Mouse (Mus musculus) neural tube, embryonic 12.5 days (tissue): ENCODE measurements around the gene Fscn3. TPM values are rescaled to one million over a fixed set of nuclear protein-coding genes. Genes with fewer than 3 reads are reported as not detected.

Experiments
- ATAC-seq: fragments of 200-750 bp; cut with Nextera tagmentation; 2 replicates; pipeline ENCODE4 v1.8.0; 2017; ENCODE audit warnings: low read depth, mild to moderate bottlenecking, moderate TSS enrichment, moderate library complexity; ENCODE audit not compliant: low FRiP score
- H3K27ac ChIP-seq: fragments of 300-500 bp; sonication (generic); 2 replicates; pipeline ENCODE4 v1.5.1; 2016
- H3K27me3 ChIP-seq: fragments of 300-500 bp; sonication (generic); replicated peaks from 2 replicates; pipeline ENCODE4 v1.6.1; 2016; ENCODE audit warnings: mild to moderate bottlenecking
- H3K36me3 ChIP-seq: fragments of 300-500 bp; sonication (generic); 2 replicates; pipeline ENCODE4 v1.6.1; 2016; ENCODE audit warnings: mild to moderate bottlenecking
- H3K4me1 ChIP-seq: fragments of 300-500 bp; sonication (generic); 2 replicates; pipeline ENCODE4 v1.6.1; 2016
- H3K4me2 ChIP-seq: fragments of 300-500 bp; sonication (generic); replicated peaks from 2 replicates; pipeline ENCODE4 v1.6.1; 2016; ENCODE audit warnings: mild to moderate bottlenecking
- H3K4me3 ChIP-seq: fragments of 300-500 bp; sonication (generic); 2 replicates; pipeline ENCODE4 v1.5.1; 2016
- H3K9ac ChIP-seq: fragments of 300-500 bp; sonication (generic); 2 replicates; pipeline ENCODE4 v1.6.1; 2016; ENCODE audit warnings: mild to moderate bottlenecking
- H3K9me3 ChIP-seq: fragments of 300-500 bp; sonication (generic); 2 replicates; pipeline ENCODE4 v1.6.1; 2016; ENCODE audit warnings: mild to moderate bottlenecking
- WGBS: fragments of 180-500 bp; shearing (Covaris S2); methylation state at CpG from one replicate; pipeline ENCODE4 v1.1.7; 2016; 5-methylcytosine and 5-hydroxymethylcytosine counted together
- polyA plus RNA-seq: library from polyadenylated mRNA; unstranded; fragments of >200 nt; fragmentation: Nextera tagmentation; extraction: Ambion mirVana; gene quantifications from 2 replicates; pipeline ENCODE4 v1.2.1, GENCODE M21; 2016

Fscn3 gene
- polyA plus RNA-seq: not detected in 2 replicates

- no peak for ATAC-seq
- Histone ChIP-seq H3K4me1 (peaks cover 15% of the 10 kb centered on the region), H3K36me3 (peaks cover 21% of the 10 kb centered on the region), H3K9me3 (no peaks in the 10 kb centered on the region), H3K9ac (no peak within 1 kb of the TSS), H3K27ac (no peak within 1 kb of the TSS), H3K27me3 (no peaks in the 10 kb centered on the region), H3K4me3 (no peak within 1 kb of the TSS), H3K4me2 (no peak within 1 kb of the TSS)
- 74% methylated on average over 3 of the region's 3 CpGs for WGBS
Observed at GRCm38 (mm10) chr6:28427096-28427839, at the start of gene Fscn3. TSS of gene Fscn3 (plus strand) at chr6:28427789.

- no peak for ATAC-seq
- H3K9ac ChIP-seq: no peak overlapping the region
- H3K4me1 ChIP-seq: no peaks in the 10 kb centered on the region
- no peak overlapping the region for H3K4me3 ChIP-seq
- no peaks in the 10 kb centered on the region for H3K9me3 ChIP-seq
- no peaks in the 10 kb centered on the region for H3K27me3 ChIP-seq
- H3K4me2 ChIP-seq: no peak overlapping the region
- H3K36me3 ChIP-seq: no peaks in the 10 kb centered on the region
- no peak overlapping the region for H3K27ac ChIP-seq
- WGBS: 67% methylated on average over 4 of the region's 4 CpGs
Observed at GRCm38 (mm10) chr6:28381983-28382382, 45.6 kb upstream of the Fscn3 start.

GRCm38 (mm10) chr6:28385169-28385568 is 42.4 kb upstream of the Fscn3 start:
- WGBS: 91% methylated on average over 3 of the region's 3 CpGs
- no peaks in the 10 kb centered on the region for H3K9me3 ChIP-seq
- H3K4me1 ChIP-seq: no peaks in the 10 kb centered on the region
- no peak overlapping the region for H3K9ac ChIP-seq
- no peak for ATAC-seq
- H3K36me3 ChIP-seq: no peaks in the 10 kb centered on the region
- H3K4me2 ChIP-seq: no peak overlapping the region
- no peaks in the 10 kb centered on the region for H3K27me3 ChIP-seq
- H3K27ac ChIP-seq: no peak overlapping the region
- H3K4me3 ChIP-seq: no peak overlapping the region

GRCm38 (mm10) chr6:28389038-28389437 is 38.6 kb upstream of the Fscn3 start:
- no peak for ATAC-seq
- H3K4me3 ChIP-seq: no peak overlapping the region
- no peak overlapping the region for H3K9ac ChIP-seq
- no peaks in the 10 kb centered on the region for H3K9me3 ChIP-seq
- H3K27me3 ChIP-seq: no peaks in the 10 kb centered on the region
- H3K4me2 ChIP-seq: no peak overlapping the region
- no peak overlapping the region for H3K27ac ChIP-seq
- no peaks in the 10 kb centered on the region for H3K4me1 ChIP-seq
- H3K36me3 ChIP-seq: no peaks in the 10 kb centered on the region
- 90% methylated on average over 3 of the region's 3 CpGs for WGBS

GRCm38 (mm10) chr6:28396051-28396852 is 31.3 kb upstream of the Fscn3 start:
- WGBS: 20% methylated on average over 15 of the region's 15 CpGs
- Histone ChIP-seq H3K27ac (no peak overlapping the region), H3K36me3 (no peaks in the 10 kb centered on the region), H3K4me2 (peak overlapping the region; percentile 64), H3K4me3 (peak overlapping the region; percentile 44), H3K27me3 (peaks cover 2% of the 10 kb centered on the region; the same call in 1 of the 2 replicates), H3K4me1 (no peaks in the 10 kb centered on the region; the same call in 1 of the 2 replicates), H3K9me3 (0 out of 2 replicates have a peak, but pooled peaks cover 4% of the 10 kb centered on the region), H3K9ac (no peak overlapping the region)
- no peak for ATAC-seq

- no peaks in the 10 kb centered on the region for H3K36me3 ChIP-seq
- peak overlapping the region; percentile 44 for H3K4me3 ChIP-seq
- H3K27ac ChIP-seq: no peak overlapping the region
- H3K9ac ChIP-seq: peak overlapping the region; percentile 51
- no peak for ATAC-seq
- H3K9me3 ChIP-seq: 0 out of 2 replicates have a peak, but pooled peaks cover 4% of the 10 kb centered on the region
- H3K4me2 ChIP-seq: peak overlapping the region; percentile 64
- WGBS: 1% methylated on average over 19 of the region's 19 CpGs
- peaks cover 2% of the 10 kb centered on the region; the same call in 1 of the 2 replicates for H3K27me3 ChIP-seq
- no peaks in the 10 kb centered on the region; the same call in 1 of the 2 replicates for H3K4me1 ChIP-seq
Observed at GRCm38 (mm10) chr6:28396853-28397457, 30.6 kb upstream of the Fscn3 start.

- Histone ChIP-seq H3K9ac (peak within 1 kb of the TSS; percentile 51), H3K27me3 (peaks cover 2% of the 10 kb centered on the region; the same call in 1 of the 2 replicates), H3K27ac (no peak within 1 kb of the TSS), H3K36me3 (no peaks in the 10 kb centered on the region), H3K4me2 (peak within 1 kb of the TSS; percentile 64), H3K4me1 (no peaks in the 10 kb centered on the region; the same call in 1 of the 2 replicates), H3K4me3 (peak within 1 kb of the TSS; percentile 44), H3K9me3 (0 out of 2 replicates have a peak, but pooled peaks cover 4% of the 10 kb centered on the region)
- WGBS: 1% methylated on average over 33 of the region's 33 CpGs
- ATAC-seq: peak; percentile 46
Observed at GRCm38 (mm10) chr6:28397681-28398203, 29.8 kb upstream of the Fscn3 start, which contains the start of gene Zfp800. TSS of gene Zfp800 (minus strand) at chr6:28398005.

- no peak overlapping the region for H3K27ac ChIP-seq
- no peaks in the 10 kb centered on the region; the same call in 1 of the 2 replicates for H3K4me1 ChIP-seq
- H3K9me3 ChIP-seq: 0 out of 2 replicates have a peak, but pooled peaks cover 4% of the 10 kb centered on the region
- H3K9ac ChIP-seq: no peak overlapping the region
- peaks cover 2% of the 10 kb centered on the region; the same call in 1 of the 2 replicates for H3K27me3 ChIP-seq
- WGBS: 86% methylated on average over 3 of the region's 3 CpGs
- H3K36me3 ChIP-seq: no peaks in the 10 kb centered on the region
- H3K4me3 ChIP-seq: no peak overlapping the region
- no peak overlapping the region for H3K4me2 ChIP-seq
- ATAC-seq: no peak
Observed at GRCm38 (mm10) chr6:28398726-28399125, 28.9 kb upstream of the Fscn3 start.

- H3K36me3 ChIP-seq: no peaks in the 10 kb centered on the region
- 0 out of 2 replicates have a peak, but pooled peaks cover 4% of the 10 kb centered on the region for H3K9me3 ChIP-seq
- no peak overlapping the region for H3K27ac ChIP-seq
- H3K4me3 ChIP-seq: no peak overlapping the region
- H3K4me2 ChIP-seq: no peak overlapping the region
- ATAC-seq: no peak
- 87% methylated on average over 4 of the region's 4 CpGs for WGBS
- H3K27me3 ChIP-seq: peaks cover 2% of the 10 kb centered on the region; the same call in 1 of the 2 replicates
- H3K9ac ChIP-seq: no peak overlapping the region
- no peaks in the 10 kb centered on the region; the same call in 1 of the 2 replicates for H3K4me1 ChIP-seq
Observed at GRCm38 (mm10) chr6:28399791-28400190, 27.8 kb upstream of the Fscn3 start.

- H3K9me3 ChIP-seq: no peaks in the 10 kb centered on the region
- no peak for ATAC-seq
- no peak overlapping the region for H3K4me2 ChIP-seq
- H3K4me3 ChIP-seq: no peak overlapping the region
- H3K36me3 ChIP-seq: peaks cover 5% of the 10 kb centered on the region; the same call in 1 of the 2 replicates
- 90% methylated on average over 9 of the region's 9 CpGs for WGBS
- H3K27me3 ChIP-seq: no peaks in the 10 kb centered on the region
- no peak overlapping the region for H3K27ac ChIP-seq
- no peak overlapping the region for H3K9ac ChIP-seq
- no peaks in the 10 kb centered on the region for H3K4me1 ChIP-seq
Observed at GRCm38 (mm10) chr6:28410053-28410452, 17.5 kb upstream of the Fscn3 start.

- Histone ChIP-seq H3K9me3 (no peaks in the 10 kb centered on the region), H3K27ac (no peak overlapping the region), H3K4me2 (no peak overlapping the region), H3K4me1 (no peaks in the 10 kb centered on the region), H3K27me3 (no peaks in the 10 kb centered on the region), H3K9ac (no peak overlapping the region), H3K36me3 (peaks cover 10% of the 10 kb centered on the region), H3K4me3 (no peak overlapping the region)
- 88% methylated on average over 2 of the region's 2 CpGs for whole genome bisulfite sequencing
- no peak for ATAC-seq
Observed at GRCm38 (mm10) chr6:28411236-28411635, 16.4 kb upstream of the Fscn3 start.
